Mouse (Mus musculus) megakaryocyte, embryonic 14.5 days (primary cell): ENCODE measurements around the gene Il1r1.

Source experiments
- FLI1 ChIP-seq: IDR thresholded peaks from 2 replicates; pipeline ENCODE4 v1.6.1; 2012; ENCODE audit warnings: low read length, inconsistent platforms, mixed read lengths
- GATA1 ChIP-seq: IDR thresholded peaks from 3 replicates; pipeline ENCODE4 v1.6.1; 2012; ENCODE audit warnings: mixed read lengths, low read length, inconsistent platforms, borderline replicate concordance

GRCm38 (mm10) chr1:40352158-40352903 is 127.5 kb downstream of the Il1r1 start:
- TF ChIP-seq FLI1 (no peak), GATA1 (no peak)
